Mouse (Mus musculus): Measurements from ENCODE around the gene Bik.
A peak's percentile ranks its signal among the peaks of the same experiment; 100 is the strongest.

The Bik gene

GRCm38 (mm10) chr15:83546029-83546428, 19.4 kb downstream of the Bik start:
- DNase-seq (ENCODE audit: low spot score in 2 of 2): no peak

GRCm38 (mm10) chr15:83547144-83547543, 20.5 kb downstream of the Bik start:
- no peak for DNase-seq (ENCODE audit: low spot score in 2 of 2)

GRCm38 (mm10) chr15:83550137-83550536, 23.5 kb downstream of the Bik start:
- DNase-seq (ENCODE audit: low spot score in 2 of 2): no peak

GRCm38 (mm10) chr15:83553831-83554230, 27.2 kb downstream of the Bik start:
- no peak for DNase-seq (ENCODE audit: low spot score in 2 of 2)

- peak; percentile 85 to 90 for DNase-seq (ENCODE audit: low spot score in 2 of 2)
These were observed 28.7 kb downstream of the Bik start for GRCm38 (mm10) chr15:83555161-83555974.

GRCm38 (mm10) chr15:83560941-83561477, 34.3 kb downstream of the Bik start:
- no peak for DNase-seq (ENCODE audit: low spot score in 2 of 2)

GRCm38 (mm10) chr15:83562626-83563270, 36.1 kb downstream of the Bik start:
- DNase-seq (ENCODE audit: low spot score in 2 of 2): peak; percentile 92 to 94

- peak; percentile 71 to 74 for DNase-seq (ENCODE audit: low spot score in 2 of 2)
These were observed 36.7 kb downstream of the Bik start, which contains the start of the genes Tspo and Mcat for GRCm38 (mm10) chr15:83563327-83563856. Gene Tspo, plus strand, starts transcription at chr15:83563592. Gene Mcat, minus strand, starts transcription at chr15:83563787.

- DNase-seq (ENCODE audit: low spot score in 2 of 2): peak; percentile 57 to 65
These were observed 37.4 kb downstream of the Bik start for GRCm38 (mm10) chr15:83563857-83564651.

GRCm38 (mm10) chr15:83565434-83565833, 38.8 kb downstream of the Bik start:
- peak; percentile 54 to 71 for DNase-seq (ENCODE audit: low spot score in 2 of 2)

GRCm38 (mm10) chr15:83566006-83566405, 39.3 kb downstream of the Bik start:
- DNase-seq (ENCODE audit: low spot score in 2 of 2): no peak

GRCm38 (mm10) chr15:83567728-83568127, 41.1 kb downstream of the Bik start:
- DNase-seq (ENCODE audit: low spot score in 2 of 2): no peak

GRCm38 (mm10) chr15:83568544-83568943, 41.9 kb downstream of the Bik start:
- no peak for DNase-seq (ENCODE audit: low spot score in 2 of 2)

GRCm38 (mm10) chr15:83569682-83570081, 43.0 kb downstream of the Bik start:
- no peak for DNase-seq (ENCODE audit: low spot score in 2 of 2)

- DNase-seq (ENCODE audit: low spot score in 2 of 2): no peak
These were observed 44.0 kb downstream of the Bik start for GRCm38 (mm10) chr15:83570641-83571040.

GRCm38 (mm10) chr15:83571636-83572035, 45.0 kb downstream of the Bik start:
- no peak for DNase-seq (ENCODE audit: low spot score in 2 of 2)

GRCm38 (mm10) chr15:83572132-83572531, 45.5 kb downstream of the Bik start:
- DNase-seq (ENCODE audit: low spot score in 2 of 2): no peak

GRCm38 (mm10) chr15:83573606-83574005, 46.9 kb downstream of the Bik start:
- no peak for DNase-seq (ENCODE audit: low spot score in 2 of 2)

- no peak for DNase-seq (ENCODE audit: low spot score in 2 of 2)
These were observed 48.2 kb downstream of the Bik start for GRCm38 (mm10) chr15:83574731-83575351.

GRCm38 (mm10) chr15:83575543-83575942, 48.9 kb downstream of the Bik start:
- no peak for DNase-seq (ENCODE audit: low spot score in 2 of 2)

- DNase-seq (ENCODE audit: low spot score in 2 of 2): no peak
These were observed 50.0 kb downstream of the Bik start for GRCm38 (mm10) chr15:83576651-83577050.
